Mouse (Mus musculus) CD4-positive helper T cell, adult 2 months (primary cell): ENCODE measurements around the gene P2ry6.

Experiments
- DNase-seq: peaks from one replicate; pipeline ENCODE4 v3.0.0-alpha.2; 2012; ENCODE audit warnings: low read depth, missing footprints, low spot score

P2ry6 gene

GRCm38 (mm10) chr7:100974135-100974903 is at the start of gene P2ry6:
TSS of gene P2ry6 (minus strand) at chr7:100974649.
- no peak for DNase-seq

- no peak for DNase-seq
Observed at GRCm38 (mm10) chr7:101017492-101017891, 43.0 kb upstream of the P2ry6 start.

- DNase-seq: no peak
Observed at GRCm38 (mm10) chr7:101017021-101017461, 42.6 kb upstream of the P2ry6 start.

- DNase-seq: no peak
Observed at GRCm38 (mm10) chr7:101014985-101015384, 40.5 kb upstream of the P2ry6 start.

GRCm38 (mm10) chr7:101014041-101014440 is 39.6 kb upstream of the P2ry6 start:
- DNase-seq: no peak

- DNase-seq: no peak
Observed at GRCm38 (mm10) chr7:101012541-101012940, 38.1 kb upstream of the P2ry6 start, which contains the start of gene P2ry2. TSS of gene P2ry2 (minus strand) at chr7:101012866.

- DNase-seq: peak; percentile 63
Observed at GRCm38 (mm10) chr7:101011681-101012367, 37.4 kb upstream of the P2ry6 start.

- DNase-seq: no peak
Observed at GRCm38 (mm10) chr7:101010741-101011140, 36.3 kb upstream of the P2ry6 start.

GRCm38 (mm10) chr7:101006201-101006600 is 31.8 kb upstream of the P2ry6 start:
- no peak for DNase-seq

GRCm38 (mm10) chr7:101005119-101005518 is 30.7 kb upstream of the P2ry6 start:
- no peak for DNase-seq

- DNase-seq: no peak
Observed at GRCm38 (mm10) chr7:101003442-101004326, 29.2 kb upstream of the P2ry6 start.

- DNase-seq: no peak
Observed at GRCm38 (mm10) chr7:101002274-101002673, 27.8 kb upstream of the P2ry6 start.

- no peak for DNase-seq
Observed at GRCm38 (mm10) chr7:100999623-101000022, 25.2 kb upstream of the P2ry6 start.

- no peak for DNase-seq
Observed at GRCm38 (mm10) chr7:100998578-100998960, 24.1 kb upstream of the P2ry6 start.

GRCm38 (mm10) chr7:100997951-100998577 is 23.6 kb upstream of the P2ry6 start:
- no peak for DNase-seq

GRCm38 (mm10) chr7:100997215-100997614 is 22.8 kb upstream of the P2ry6 start:
- DNase-seq: no peak

- DNase-seq: no peak
Observed at GRCm38 (mm10) chr7:100995951-100996350, 21.5 kb upstream of the P2ry6 start.

- no peak for DNase-seq
Observed at GRCm38 (mm10) chr7:100995260-100995864, 20.9 kb upstream of the P2ry6 start.

GRCm38 (mm10) chr7:100993166-100993565 is 18.7 kb upstream of the P2ry6 start:
- DNase-seq: no peak

- DNase-seq: peak; percentile 26
Observed at GRCm38 (mm10) chr7:100991972-100992371, 17.5 kb upstream of the P2ry6 start.
